Mouse (Mus musculus): Measurements from ENCODE around the gene B4galt3. TPM values are rescaled to one million over a fixed set of nuclear protein-coding genes. Genes with fewer than 3 reads are reported as not detected.
A peak's percentile ranks its signal among the peaks of the same experiment; 100 is the strongest.

Gene B4galt3
- polyA plus RNA-seq, 1 experiment from 2014 or later, result 65.2 TPM

DNA sequence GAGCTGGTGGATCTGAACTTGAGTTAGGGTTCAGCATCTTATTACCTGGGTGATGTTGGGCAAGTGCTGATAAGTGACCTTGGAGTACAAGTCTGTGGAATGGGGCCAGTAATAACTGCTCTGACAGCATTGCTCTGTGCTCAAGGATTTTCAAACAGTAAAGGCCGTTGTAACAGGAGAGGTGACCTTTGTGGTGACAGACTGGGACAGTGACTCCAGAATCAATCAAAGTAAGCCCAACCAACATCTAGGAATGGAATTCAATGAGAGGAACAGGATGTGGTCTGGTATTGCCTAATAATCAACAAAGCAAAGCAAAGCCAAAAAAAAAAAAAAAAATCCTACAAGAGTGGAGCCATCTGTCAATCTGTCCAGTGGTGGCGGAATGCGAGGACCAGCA, 9.8 kb upstream of the B4galt3 start:
- Histone ChIP-seq H3K36me3 (replicated peaks) (peaks cover 31% of the 10 kb centered on the region), H3K4me1 (peaks cover 22% of the 10 kb centered on the region), H3K27ac (no peak overlapping the region), H3K4me3 (no peak overlapping the region), H3K27me3 (ENCODE audit: poor library complexity, severe bottlenecking) (0 out of 2 replicates have a peak, but pooled peaks cover 3% of the 10 kb centered on the region), H3K9me3 (no peaks in the 10 kb centered on the region)
- WGBS, result 90% methylated on average over 3 of the region's 3 CpGs
- DNase-seq (ENCODE audit: extremely low spot score, low spot score), result no peak

DNA sequence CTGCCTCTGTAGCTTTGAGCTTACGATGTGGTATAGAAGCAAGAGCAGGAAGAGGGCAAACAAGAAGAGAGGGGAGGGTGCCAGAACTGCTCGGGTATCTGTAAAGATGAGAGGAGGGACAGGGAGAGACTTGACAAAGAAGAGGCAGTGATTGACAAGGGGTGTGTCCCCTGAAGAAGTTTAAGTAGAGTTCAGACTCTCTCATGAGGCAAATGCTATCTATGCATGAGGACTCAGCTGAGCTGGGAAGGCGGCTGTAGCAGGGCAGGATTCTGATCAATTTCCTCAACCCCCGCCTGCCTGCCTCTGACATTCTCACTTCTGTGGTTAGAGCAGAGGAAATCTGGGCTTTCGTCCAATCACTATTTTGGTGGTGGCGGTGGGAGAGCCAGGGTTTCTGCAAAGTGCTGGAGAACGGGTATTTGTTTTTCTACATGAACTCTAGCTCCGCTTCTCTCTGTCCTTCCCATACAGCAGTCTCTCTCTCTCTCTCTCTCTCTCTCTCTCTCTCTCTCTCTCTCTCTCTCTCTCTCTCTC, 7.5 kb upstream of the B4galt3 start:
- H3K36me3 ChIP-seq (replicated peaks), result peaks cover 14% of the 10 kb centered on the region
- WGBS, result 12% methylated on average over 8 of the region's 8 CpGs
- H3K9me3 ChIP-seq, result no peaks in the 10 kb centered on the region
- peaks cover 19% of the 10 kb centered on the region for H3K4me1 ChIP-seq
- DNase-seq (ENCODE audit: extremely low spot score, low spot score), result no peak
- peak overlapping the region; percentile 43 for H3K4me3 ChIP-seq
- peak overlapping the region; percentile 76 for H3K27ac ChIP-seq
- H3K27me3 ChIP-seq (ENCODE audit: poor library complexity, severe bottlenecking), result 0 out of 2 replicates have a peak, but pooled peaks cover 3% of the 10 kb centered on the region

DNA sequence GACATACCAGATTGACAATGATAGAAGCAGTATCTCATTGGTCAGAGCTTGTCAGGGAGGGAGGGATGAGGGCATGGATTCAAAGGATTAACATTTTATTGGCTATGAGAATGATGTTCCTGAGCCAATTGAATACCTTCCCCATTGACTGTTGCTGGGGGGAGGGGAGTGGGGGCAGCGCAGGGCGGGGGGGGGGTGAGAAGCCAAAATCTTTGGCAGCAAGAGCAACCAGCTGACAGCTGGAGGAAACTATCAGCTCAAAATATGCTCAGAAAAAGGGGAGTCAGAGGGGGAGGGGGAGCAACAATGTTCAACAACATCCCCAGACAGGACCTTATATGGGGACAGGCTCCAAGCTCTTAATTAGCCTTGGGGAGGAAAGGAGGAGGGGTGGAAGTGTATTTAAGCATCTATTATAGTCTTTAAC, 6.9 kb upstream of the B4galt3 start:
- Histone ChIP-seq H3K4me1 (peaks cover 19% of the 10 kb centered on the region), H3K27ac (peak overlapping the region; percentile 76), H3K36me3 (replicated peaks) (peaks cover 9% of the 10 kb centered on the region), H3K4me3 (peak overlapping the region; percentile 43), H3K27me3 (ENCODE audit: poor library complexity, severe bottlenecking) (0 out of 2 replicates have a peak, but pooled peaks cover 3% of the 10 kb centered on the region), H3K9me3 (no peaks in the 10 kb centered on the region)
- WGBS, result 8% methylated on average over 2 of the region's 2 CpGs
- DNase-seq (ENCODE audit: extremely low spot score, low spot score), result no peak

DNA sequence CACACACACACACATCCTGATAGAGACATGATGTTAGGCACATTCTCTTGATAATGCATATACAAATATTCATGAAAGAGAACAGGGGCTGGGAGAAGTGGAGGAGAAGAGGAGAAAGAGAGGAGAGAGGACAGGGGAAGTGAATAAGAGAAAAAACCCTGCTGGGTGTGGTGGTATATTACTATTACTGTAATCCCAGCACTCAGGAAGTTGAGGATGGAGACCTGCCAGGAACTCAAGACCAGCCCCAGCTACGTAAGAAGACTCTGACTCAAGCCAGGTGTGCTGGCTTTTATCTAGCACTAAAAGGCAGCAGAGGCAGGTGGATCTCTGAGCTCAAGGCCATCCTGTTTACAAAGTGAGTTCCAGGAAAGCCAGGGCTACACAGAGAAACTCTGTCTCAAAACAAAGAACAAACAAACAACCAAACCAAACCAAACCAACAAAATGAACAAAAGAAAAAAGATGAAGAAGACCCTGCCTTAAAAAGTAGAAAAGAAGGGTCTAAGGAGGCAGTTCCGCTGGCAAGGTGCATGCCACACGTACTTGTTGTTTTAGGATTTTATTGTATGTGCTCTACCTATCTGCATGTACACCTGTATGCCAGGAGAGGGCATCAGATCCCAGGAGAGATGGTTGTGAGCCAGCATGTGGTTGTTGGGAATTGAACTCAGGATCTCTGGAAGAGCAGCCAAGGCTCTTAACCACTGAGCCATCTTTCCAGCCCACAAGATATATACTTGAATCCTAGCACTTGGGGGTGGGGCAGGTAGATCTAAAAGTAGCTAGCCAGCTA, 6.3 kb upstream of the B4galt3 start:
- Histone ChIP-seq H3K27ac (peak overlapping the region; percentile 76), H3K36me3 (replicated peaks) (peaks cover 5% of the 10 kb centered on the region), H3K4me1 (peaks cover 19% of the 10 kb centered on the region), H3K27me3 (ENCODE audit: poor library complexity, severe bottlenecking) (0 out of 2 replicates have a peak, but pooled peaks cover 3% of the 10 kb centered on the region), H3K9me3 (no peaks in the 10 kb centered on the region), H3K4me3 (peak overlapping the region; percentile 43; the same call in 1 of the 2 replicates)
- 83% methylated on average over 3 of the region's 3 CpGs for WGBS
- no peak for DNase-seq (ENCODE audit: extremely low spot score, low spot score)

DNA sequence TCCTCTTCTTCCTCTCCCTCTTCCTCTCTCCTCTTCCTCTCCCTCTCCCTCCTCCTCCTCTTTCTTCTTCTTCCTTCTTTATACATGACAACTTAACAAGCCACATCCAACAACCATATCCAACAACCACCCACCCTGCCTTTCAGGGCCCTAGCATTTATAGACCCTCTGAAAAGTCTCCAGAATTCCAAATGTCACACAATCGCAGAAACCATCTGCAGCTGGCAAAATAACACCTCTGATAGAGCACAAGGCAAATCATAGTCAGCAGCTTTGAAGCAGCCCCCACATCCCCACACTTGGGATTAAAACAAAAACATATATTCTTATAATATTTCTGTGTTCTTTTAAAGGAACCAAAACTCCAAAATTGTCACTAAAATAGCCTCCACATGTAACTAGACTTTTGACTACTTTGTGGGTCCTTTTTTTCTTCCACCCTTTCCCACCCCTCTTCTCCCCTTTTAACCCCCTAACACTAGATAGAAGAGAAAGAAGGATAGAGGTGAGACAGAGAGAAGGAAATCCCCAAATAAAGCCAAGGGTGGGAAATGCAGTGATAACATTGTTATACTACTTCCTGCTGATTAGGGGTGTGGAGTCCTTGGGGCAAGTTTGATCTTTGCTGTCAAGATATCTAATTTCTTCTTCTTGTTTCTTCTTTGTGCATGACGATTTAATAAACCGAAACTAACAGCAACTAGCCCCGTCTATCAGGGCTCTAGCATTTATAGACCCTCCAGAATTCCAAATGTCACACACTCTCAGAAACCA, 4.0 kb upstream of the B4galt3 start:
- WGBS, result 77% methylated on average over 4 of the region's 4 CpGs

DNA sequence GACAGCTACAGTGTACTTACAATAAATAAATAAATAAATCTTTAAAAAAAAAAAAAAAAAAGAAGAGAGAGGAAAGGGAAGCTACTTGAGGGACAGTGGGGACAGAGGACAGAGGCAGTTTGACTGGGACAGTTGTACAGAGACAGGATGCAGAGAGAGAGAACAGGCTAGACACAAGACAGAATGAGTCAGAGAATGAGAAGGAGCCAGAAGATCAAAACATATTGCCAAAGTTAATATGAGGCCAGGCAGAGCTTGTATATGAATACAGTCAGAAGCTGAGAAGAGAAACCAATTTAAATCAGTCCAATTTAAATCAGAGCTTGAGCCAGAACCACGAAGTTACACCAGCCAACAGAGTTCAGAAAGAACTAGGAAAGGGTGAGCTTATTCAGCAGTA, 1.8 kb upstream of the B4galt3 start:
- H3K27me3 ChIP-seq (ENCODE audit: poor library complexity, severe bottlenecking), result no peaks in the 10 kb centered on the region
- DNase-seq (ENCODE audit: extremely low spot score, low spot score), result no peak
- WGBS, result 73% methylated on average over 1 of the region's 1 CpGs

More for the DNA sequence above, 4.0 kb upstream of the B4galt3 start:
- Histone ChIP-seq H3K36me3 (replicated peaks) (no peaks in the 10 kb centered on the region), H3K4me3 (no peak overlapping the region), H3K9me3 (no peaks in the 10 kb centered on the region), H3K27me3 (ENCODE audit: poor library complexity, severe bottlenecking) (no peaks in the 10 kb centered on the region), H3K27ac (no peak overlapping the region), H3K4me1 (peaks cover 32% of the 10 kb centered on the region)
- no peak for DNase-seq (ENCODE audit: extremely low spot score, low spot score)

DNA sequence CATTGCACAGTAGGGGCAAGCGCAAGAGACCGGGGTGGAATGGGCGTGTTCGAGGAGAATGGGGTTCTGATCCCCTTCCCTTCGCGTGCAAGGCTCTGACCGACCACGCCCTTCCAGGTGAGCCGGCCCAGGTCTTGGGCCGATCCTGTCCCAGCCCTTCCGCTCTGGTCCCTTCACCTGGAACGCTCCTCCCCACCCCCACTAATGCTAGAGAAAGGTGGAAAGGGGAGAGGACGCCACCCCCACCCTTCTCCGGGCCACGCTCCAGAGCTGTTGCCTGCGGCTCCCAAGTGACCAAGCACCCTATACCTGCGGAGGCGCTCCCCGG, 409 bp downstream of the B4galt3 start:
- Histone ChIP-seq H3K9me3 (no peaks in the 10 kb centered on the region), H3K27ac (peak overlapping the region; percentile 87), H3K4me1 (peaks cover 23% of the 10 kb centered on the region), H3K4me3 (peak overlapping the region; percentile 86), H3K27me3 (ENCODE audit: poor library complexity, severe bottlenecking) (no peaks in the 10 kb centered on the region), H3K36me3 (replicated peaks) (peaks cover 40% of the 10 kb centered on the region)
- no peak for DNase-seq (ENCODE audit: extremely low spot score, low spot score)
- WGBS, result under 1% methylated on average over 19 of the region's 19 CpGs

More for the DNA sequence above, 1.8 kb upstream of the B4galt3 start:
- H3K27ac ChIP-seq, result no peak overlapping the region
- H3K4me1 ChIP-seq, result peaks cover 28% of the 10 kb centered on the region
- peaks cover 18% of the 10 kb centered on the region for H3K36me3 ChIP-seq (replicated peaks)
- H3K9me3 ChIP-seq, result no peaks in the 10 kb centered on the region
- no peak overlapping the region for H3K4me3 ChIP-seq

DNA sequence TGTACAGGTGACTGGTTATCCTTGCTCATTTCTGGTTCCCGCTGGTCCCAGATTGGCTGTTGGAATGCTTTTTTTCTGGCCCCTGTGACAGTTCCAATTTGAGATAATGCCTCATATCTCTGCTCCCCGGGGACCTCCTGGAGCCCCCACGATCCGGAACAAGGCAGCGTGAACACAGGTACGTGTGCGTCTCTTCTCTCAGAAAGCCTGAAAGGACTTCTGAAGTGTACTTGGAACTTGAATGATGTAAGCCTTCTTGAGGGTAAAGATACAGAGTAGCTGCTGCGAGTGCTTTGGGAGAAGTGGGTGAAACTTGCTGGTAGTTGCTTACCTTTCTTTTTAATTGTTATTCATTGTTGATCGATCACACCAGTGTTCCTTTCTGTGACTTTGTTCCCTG, 1.1 kb downstream of the B4galt3 start:
- Histone ChIP-seq H3K4me1 (peaks cover 23% of the 10 kb centered on the region), H3K36me3 (replicated peaks) (peaks cover 46% of the 10 kb centered on the region), H3K27ac (no peak overlapping the region), H3K4me3 (peak overlapping the region; percentile 86), H3K27me3 (ENCODE audit: poor library complexity, severe bottlenecking) (no peaks in the 10 kb centered on the region), H3K9me3 (no peaks in the 10 kb centered on the region)
- WGBS, result 60% methylated on average over 9 of the region's 9 CpGs
- DNase-seq (ENCODE audit: extremely low spot score, low spot score), result no peak

DNA sequence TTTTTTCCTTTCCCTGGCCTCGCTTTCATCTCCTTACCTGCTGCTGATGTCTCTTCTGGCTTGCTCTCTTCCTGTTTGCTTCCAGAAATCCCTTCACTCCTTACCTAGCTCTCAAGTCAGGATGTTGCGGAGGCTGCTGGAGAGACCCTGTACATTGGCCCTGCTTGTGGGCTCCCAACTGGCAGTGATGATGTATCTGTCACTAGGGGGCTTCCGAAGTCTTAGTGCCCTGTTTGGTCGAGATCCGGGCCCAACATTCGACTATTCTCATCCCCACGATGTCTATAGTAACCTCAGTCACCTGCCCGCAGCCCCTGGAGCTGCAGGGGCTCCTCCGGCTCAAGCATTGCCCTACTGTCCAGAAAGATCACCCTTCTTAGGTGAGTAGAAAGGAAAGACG, 1.5 kb downstream of the B4galt3 start:
- H3K4me3 ChIP-seq, result peak overlapping the region; percentile 86; the same call in 1 of the 2 replicates
- no peaks in the 10 kb centered on the region for H3K27me3 ChIP-seq (ENCODE audit: poor library complexity, severe bottlenecking)
- WGBS, result 75% methylated on average over 10 of the region's 10 CpGs
- peaks cover 23% of the 10 kb centered on the region for H3K4me1 ChIP-seq
- H3K27ac ChIP-seq, result no peak overlapping the region
- no peak for DNase-seq (ENCODE audit: extremely low spot score, low spot score)
- H3K36me3 ChIP-seq (replicated peaks), result peaks cover 51% of the 10 kb centered on the region
- H3K9me3 ChIP-seq, result no peaks in the 10 kb centered on the region

DNA sequence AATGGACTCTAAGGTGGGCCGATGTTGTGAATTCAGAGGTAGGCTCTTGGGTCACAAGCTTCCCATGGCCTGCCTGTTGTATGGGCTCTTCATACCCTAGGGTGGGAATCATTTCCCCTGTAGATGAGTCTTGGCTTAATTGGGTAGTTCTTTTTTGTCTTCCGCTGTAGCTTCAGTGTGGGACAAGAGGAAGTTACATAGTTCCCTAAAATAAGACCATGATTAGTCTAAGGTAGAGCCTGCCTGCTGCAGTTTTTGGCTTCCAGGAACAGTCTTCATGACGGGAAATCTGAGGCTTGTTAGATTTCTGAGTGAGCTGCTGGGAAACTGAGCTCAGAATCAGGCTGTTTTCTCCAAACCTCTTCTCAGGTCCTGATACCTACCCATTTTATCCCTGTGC, 2.0 kb downstream of the B4galt3 start:
- H3K27ac ChIP-seq, result no peak overlapping the region
- peak overlapping the region; percentile 86; the same call in 1 of the 2 replicates for H3K4me3 ChIP-seq
- WGBS, result 93% methylated on average over 3 of the region's 3 CpGs
- H3K4me1 ChIP-seq, result peaks cover 23% of the 10 kb centered on the region
- peaks cover 55% of the 10 kb centered on the region for H3K36me3 ChIP-seq (replicated peaks)
- no peaks in the 10 kb centered on the region for H3K27me3 ChIP-seq (ENCODE audit: poor library complexity, severe bottlenecking)
- no peak for DNase-seq (ENCODE audit: extremely low spot score, low spot score)
- H3K9me3 ChIP-seq, result no peaks in the 10 kb centered on the region

DNA sequence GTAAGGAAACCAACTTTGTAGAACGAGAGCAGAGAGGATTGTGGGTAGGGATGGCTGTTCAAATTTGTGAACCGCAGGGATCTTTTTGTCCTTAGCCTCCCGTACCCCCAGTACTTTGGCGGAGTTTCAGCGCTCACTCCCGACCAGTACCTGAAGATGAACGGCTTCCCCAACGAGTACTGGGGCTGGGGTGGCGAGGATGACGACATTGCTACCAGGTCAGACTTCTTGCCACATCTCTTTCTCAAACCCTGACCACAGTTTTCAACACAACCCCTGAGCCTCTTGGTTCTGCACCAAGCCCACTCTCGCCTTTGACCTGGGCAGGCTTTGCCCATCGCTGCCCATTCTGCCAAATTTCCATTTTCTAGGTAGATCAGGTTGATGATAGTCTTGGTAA, 4.0 kb downstream of the B4galt3 start:
- peaks cover 26% of the 10 kb centered on the region for H3K4me1 ChIP-seq
- no peaks in the 10 kb centered on the region for H3K27me3 ChIP-seq (ENCODE audit: poor library complexity, severe bottlenecking)
- peaks cover 76% of the 10 kb centered on the region for H3K36me3 ChIP-seq (replicated peaks)
- H3K4me3 ChIP-seq, result no peak overlapping the region
- H3K27ac ChIP-seq, result no peak overlapping the region
- 94% methylated on average over 12 of the region's 12 CpGs for WGBS
- no peak for DNase-seq (ENCODE audit: extremely low spot score, low spot score)
- H3K9me3 ChIP-seq, result no peaks in the 10 kb centered on the region

DNA sequence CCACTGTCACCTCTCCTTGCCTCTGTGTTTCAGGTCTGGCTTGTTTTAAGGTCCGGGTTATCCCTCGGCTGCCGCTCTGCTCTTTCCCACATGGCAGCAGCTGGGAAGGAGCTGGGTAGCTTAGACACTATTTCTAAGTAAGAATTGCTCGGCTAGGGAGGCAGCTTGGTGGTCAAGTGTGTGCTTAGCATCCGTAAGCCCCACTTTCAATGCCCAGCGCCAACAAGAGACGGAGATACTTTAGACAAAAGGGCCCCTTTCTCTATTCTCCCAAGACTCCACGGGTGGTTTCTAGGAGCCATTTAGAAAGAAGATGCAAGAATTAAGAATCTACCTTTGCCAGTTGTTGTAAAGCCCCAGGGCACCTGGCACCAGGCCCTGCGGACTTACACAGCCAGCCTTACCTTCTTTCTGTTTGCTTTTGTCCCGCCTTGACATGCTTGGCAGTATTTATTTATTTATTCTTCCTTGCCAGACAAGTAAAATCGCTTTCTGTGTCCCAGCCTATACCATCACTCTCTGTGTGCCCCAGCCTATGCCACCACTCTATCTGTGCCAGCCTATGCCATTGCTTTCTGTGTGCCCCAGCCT, 5.1 kb downstream of the B4galt3 start:
- no peak overlapping the region for H3K27ac ChIP-seq
- H3K4me1 ChIP-seq, result peaks cover 30% of the 10 kb centered on the region
- H3K4me3 ChIP-seq, result no peak overlapping the region
- H3K27me3 ChIP-seq (ENCODE audit: poor library complexity, severe bottlenecking), result no peaks in the 10 kb centered on the region
- peaks cover 80% of the 10 kb centered on the region for H3K36me3 ChIP-seq (replicated peaks)
- no peak for DNase-seq (ENCODE audit: extremely low spot score, low spot score)
- WGBS, result 85% methylated on average over 11 of the region's 11 CpGs
- H3K9me3 ChIP-seq, result no peaks in the 10 kb centered on the region
